Mouse (Mus musculus) lung, postnatal 0 days (tissue): ENCODE results near the gene Gpr179.

ENCODE experiments used
- CTCF ChIP-seq: IDR thresholded peaks from 2 replicates; pipeline ENCODE4 v1.5.1; 2016; ENCODE audit warnings: antibody characterized with exemption, mild to moderate bottlenecking
- EP300 ChIP-seq: IDR thresholded peaks from 2 replicates; pipeline ENCODE4 v1.6.1; 2016; ENCODE audit warnings: antibody characterized with exemption, mild to moderate bottlenecking, control low read depth

- TF ChIP-seq CTCF (no peak), EP300 (no peak)
Observed at GRCm38 (mm10) chr11:97336751-97337345, 15.0 kb downstream of the Gpr179 start.
